Mouse (Mus musculus): ENCODE measurements around the gene Fermt2. TPM values are rescaled to one million over a fixed set of nuclear protein-coding genes. Genes with fewer than 3 reads are reported as not detected.
"Not testable (repeated sequence)": the region's sequence is repeated elsewhere in the genome, so short reads cannot be mapped to it uniquely, and the experiment has no call there.

The Fermt2 gene
- polyA plus RNA-seq, 1 experiment from 2014 or later = 147 TPM

- H3K36me3 ChIP-seq (ENCODE audit: control insufficient read depth, insufficient read depth, low read length) = peaks cover 23% of the 10 kb centered on the region
- H3K9ac ChIP-seq (ENCODE audit: low read depth, low read length) = no peak overlapping the region
- H3K27me3 ChIP-seq (ENCODE audit: control insufficient read depth, insufficient read depth, low read length) = no peaks in the 10 kb centered on the region
- no peak overlapping the region for H3K27ac ChIP-seq (ENCODE audit: low read depth, low read length)
- H3K4me3 ChIP-seq (ENCODE audit: low read length) = no peak overlapping the region
- peaks cover 3% of the 10 kb centered on the region; the same call in 1 of the 2 replicates for H3K9me3 ChIP-seq (ENCODE audit: control insufficient read depth, low read length)
- no peak for ATAC-seq (ENCODE audit: low FRiP score, low TSS enrichment)
- WGBS = 75% methylated on average over 11 of the region's 11 CpGs
- H3K4me2 ChIP-seq (replicated peaks; ENCODE audit: low read depth, low read length) = no peak overlapping the region
- no peaks in the 10 kb centered on the region for H3K4me1 ChIP-seq (ENCODE audit: control insufficient read depth, insufficient read depth, low read length)
These were observed 29.9 kb downstream of the Fermt2 start for GRCm38 (mm10) chr14:45500052-45500451.

GRCm38 (mm10) chr14:45497116-45497515 lies 32.8 kb downstream of the Fermt2 start:
- Histone ChIP-seq H3K27me3 (ENCODE audit: control insufficient read depth, insufficient read depth, low read length) (no peaks in the 10 kb centered on the region), H3K36me3 (ENCODE audit: control insufficient read depth, insufficient read depth, low read length) (peaks cover 15% of the 10 kb centered on the region; the same call in 1 of the 2 replicates), H3K4me1 (ENCODE audit: control insufficient read depth, insufficient read depth, low read length) (no peaks in the 10 kb centered on the region), H3K27ac (ENCODE audit: low read depth, low read length) (no peak overlapping the region), H3K9me3 (ENCODE audit: control insufficient read depth, low read length) (peaks cover 3% of the 10 kb centered on the region; the same call in 1 of the 2 replicates), H3K4me2 (replicated peaks; ENCODE audit: low read depth, low read length) (no peak overlapping the region), H3K4me3 (ENCODE audit: low read length) (no peak overlapping the region), H3K9ac (ENCODE audit: low read depth, low read length) (no peak overlapping the region)
- WGBS = 95% methylated on average over 3 of the region's 3 CpGs
- no peak for ATAC-seq (ENCODE audit: low FRiP score, low TSS enrichment)

GRCm38 (mm10) chr14:45495810-45496209 lies 34.1 kb downstream of the Fermt2 start:
- H3K27ac ChIP-seq (ENCODE audit: low read depth, low read length); H3K4me3 ChIP-seq (ENCODE audit: low read length); H3K4me2 ChIP-seq (replicated peaks; ENCODE audit: low read depth, low read length); H3K27me3 ChIP-seq (ENCODE audit: control insufficient read depth, insufficient read depth, low read length); ATAC-seq (ENCODE audit: low FRiP score, low TSS enrichment); H3K9me3 ChIP-seq (ENCODE audit: control insufficient read depth, low read length); H3K4me1 ChIP-seq (ENCODE audit: control insufficient read depth, insufficient read depth, low read length); H3K9ac ChIP-seq (ENCODE audit: low read depth, low read length): not testable (repeated sequence)
- H3K36me3 ChIP-seq (ENCODE audit: control insufficient read depth, insufficient read depth, low read length) = peaks cover 15% of the 10 kb centered on the region; the same call in 1 of the 2 replicates
- 93% methylated on average over 14 of the region's 14 CpGs for WGBS

GRCm38 (mm10) chr14:45493891-45494290 lies 36.0 kb downstream of the Fermt2 start:
- 98% methylated on average over 4 of the region's 4 CpGs for WGBS
- peaks cover 3% of the 10 kb centered on the region; the same call in 1 of the 2 replicates for H3K9me3 ChIP-seq (ENCODE audit: control insufficient read depth, low read length)
- H3K4me2 ChIP-seq (replicated peaks; ENCODE audit: low read depth, low read length) = no peak overlapping the region
- H3K9ac ChIP-seq (ENCODE audit: low read depth, low read length) = no peak overlapping the region
- ATAC-seq (ENCODE audit: low FRiP score, low TSS enrichment) = no peak
- no peaks in the 10 kb centered on the region for H3K27me3 ChIP-seq (ENCODE audit: control insufficient read depth, insufficient read depth, low read length)
- peaks cover 10% of the 10 kb centered on the region; the same call in 1 of the 2 replicates for H3K36me3 ChIP-seq (ENCODE audit: control insufficient read depth, insufficient read depth, low read length)
- no peak overlapping the region for H3K4me3 ChIP-seq (ENCODE audit: low read length)
- no peaks in the 10 kb centered on the region for H3K4me1 ChIP-seq (ENCODE audit: control insufficient read depth, insufficient read depth, low read length)
- no peak overlapping the region for H3K27ac ChIP-seq (ENCODE audit: low read depth, low read length)

- peaks cover 5% of the 10 kb centered on the region; the same call in 1 of the 2 replicates for H3K36me3 ChIP-seq (ENCODE audit: control insufficient read depth, insufficient read depth, low read length)
- no peak overlapping the region for H3K4me3 ChIP-seq (ENCODE audit: low read length)
- no peaks in the 10 kb centered on the region for H3K27me3 ChIP-seq (ENCODE audit: control insufficient read depth, insufficient read depth, low read length)
- no peak overlapping the region for H3K27ac ChIP-seq (ENCODE audit: low read depth, low read length)
- no peak for ATAC-seq (ENCODE audit: low FRiP score, low TSS enrichment)
- H3K9me3 ChIP-seq (ENCODE audit: control insufficient read depth, low read length) = peaks cover 3% of the 10 kb centered on the region; the same call in 1 of the 2 replicates
- WGBS = 95% methylated on average over 4 of the region's 4 CpGs
- no peaks in the 10 kb centered on the region for H3K4me1 ChIP-seq (ENCODE audit: control insufficient read depth, insufficient read depth, low read length)
- H3K4me2 ChIP-seq (replicated peaks; ENCODE audit: low read depth, low read length) = no peak overlapping the region
- no peak overlapping the region for H3K9ac ChIP-seq (ENCODE audit: low read depth, low read length)
These were observed 37.2 kb downstream of the Fermt2 start for GRCm38 (mm10) chr14:45492668-45493067.

- Histone ChIP-seq H3K36me3 (ENCODE audit: control insufficient read depth, insufficient read depth, low read length) (peaks cover 5% of the 10 kb centered on the region; the same call in 1 of the 2 replicates), H3K27me3 (ENCODE audit: control insufficient read depth, insufficient read depth, low read length) (no peaks in the 10 kb centered on the region), H3K4me3 (ENCODE audit: low read length) (no peak overlapping the region), H3K9ac (ENCODE audit: low read depth, low read length) (no peak overlapping the region), H3K27ac (ENCODE audit: low read depth, low read length) (no peak overlapping the region), H3K4me2 (replicated peaks; ENCODE audit: low read depth, low read length) (no peak overlapping the region), H3K9me3 (ENCODE audit: control insufficient read depth, low read length) (no peaks in the 10 kb centered on the region), H3K4me1 (ENCODE audit: control insufficient read depth, insufficient read depth, low read length) (no peaks in the 10 kb centered on the region)
- WGBS = 62% methylated on average over 4 of the region's 4 CpGs
- ATAC-seq (ENCODE audit: low FRiP score, low TSS enrichment) = no peak
These were observed 37.9 kb downstream of the Fermt2 start for GRCm38 (mm10) chr14:45492038-45492437.

- not testable (repeated sequence) for H3K9ac ChIP-seq (ENCODE audit: low read depth, low read length); H3K27ac ChIP-seq (ENCODE audit: low read depth, low read length); H3K27me3 ChIP-seq (ENCODE audit: control insufficient read depth, insufficient read depth, low read length); H3K4me1 ChIP-seq (ENCODE audit: control insufficient read depth, insufficient read depth, low read length); ATAC-seq (ENCODE audit: low FRiP score, low TSS enrichment); H3K4me2 ChIP-seq (replicated peaks; ENCODE audit: low read depth, low read length); H3K36me3 ChIP-seq (ENCODE audit: control insufficient read depth, insufficient read depth, low read length); H3K9me3 ChIP-seq (ENCODE audit: control insufficient read depth, low read length); H3K4me3 ChIP-seq (ENCODE audit: low read length)
- WGBS = 93% methylated on average over 2 of the region's 2 CpGs
These were observed 42.7 kb downstream of the Fermt2 start for GRCm38 (mm10) chr14:45487201-45487600.

GRCm38 (mm10) chr14:45483361-45483760 lies 46.6 kb downstream of the Fermt2 start:
- H3K9me3 ChIP-seq (ENCODE audit: control insufficient read depth, low read length); H3K27me3 ChIP-seq (ENCODE audit: control insufficient read depth, insufficient read depth, low read length); H3K27ac ChIP-seq (ENCODE audit: low read depth, low read length); ATAC-seq (ENCODE audit: low FRiP score, low TSS enrichment); H3K4me1 ChIP-seq (ENCODE audit: control insufficient read depth, insufficient read depth, low read length); H3K9ac ChIP-seq (ENCODE audit: low read depth, low read length); H3K4me3 ChIP-seq (ENCODE audit: low read length); H3K4me2 ChIP-seq (replicated peaks; ENCODE audit: low read depth, low read length): not testable (repeated sequence)
- 96% methylated on average over 11 of the region's 11 CpGs for WGBS
- H3K36me3 ChIP-seq (ENCODE audit: control insufficient read depth, insufficient read depth, low read length) = peaks cover 27% of the 10 kb centered on the region

- no peak overlapping the region for H3K4me3 ChIP-seq (ENCODE audit: low read length)
- peaks cover 15% of the 10 kb centered on the region; the same call in 1 of the 2 replicates for H3K4me1 ChIP-seq (ENCODE audit: control insufficient read depth, insufficient read depth, low read length)
- H3K9me3 ChIP-seq (ENCODE audit: control insufficient read depth, low read length) = no peaks in the 10 kb centered on the region
- no peak overlapping the region for H3K9ac ChIP-seq (ENCODE audit: low read depth, low read length)
- H3K36me3 ChIP-seq (ENCODE audit: control insufficient read depth, insufficient read depth, low read length) = peaks cover 41% of the 10 kb centered on the region
- H3K27ac ChIP-seq (ENCODE audit: low read depth, low read length) = peak overlapping the region; percentile 32; the same call in 1 of the 2 replicates
- no peak overlapping the region for H3K4me2 ChIP-seq (replicated peaks; ENCODE audit: low read depth, low read length)
- no peaks in the 10 kb centered on the region for H3K27me3 ChIP-seq (ENCODE audit: control insufficient read depth, insufficient read depth, low read length)
- ATAC-seq (ENCODE audit: low FRiP score, low TSS enrichment) = peak; percentile 36; the same call in 1 of the 2 replicates
- WGBS = 41% methylated on average over 9 of the region's 9 CpGs
These were observed 50.7 kb downstream of the Fermt2 start for GRCm38 (mm10) chr14:45478977-45479806.
